Mouse (Mus musculus) erythroblast, adult 5-6 weeks (primary cell): Measurements from ENCODE around the gene Ckap5. TPM values are rescaled to one million over a fixed set of nuclear protein-coding genes. Genes with fewer than 3 reads are reported as not detected.
"Not testable (repeated sequence)": the region's sequence is repeated elsewhere in the genome, so short reads cannot be mapped to it uniquely, and the experiment has no call there.

Experiments used
- ATAC-seq: replicated peaks from 2 replicates; pipeline ENCODE4 v1.8.0; 2016; ENCODE audit warnings: moderate number of reproducible peaks, mild to moderate bottlenecking, moderate TSS enrichment, inconsistent platforms; ENCODE audit not compliant: poor library complexity, low FRiP score, severe bottlenecking
- total RNA-seq, 2 experiments: library from RNA; stranded (forward) in 1 of 2; stranded (reverse) in 1 of 2; fragments of 150-400 nt in 1 of 2; fragments of 200-764, 138-1000 nt in 1 of 2; gene quantifications; 2 replicates each; pipeline versions ENCODE4 v1.2.3 to v1.2.4; 2015 to 2017; ENCODE audit warnings: low replicate concordance in 2 of 2

Ckap5 gene
- 25.6 and 28.2 TPM in 2 replicates for total RNA-seq (2015; ENCODE audit: low replicate concordance)
- 42.2 and 42.3 TPM in 2 replicates for total RNA-seq (2017; ENCODE audit: low replicate concordance)

DNA sequence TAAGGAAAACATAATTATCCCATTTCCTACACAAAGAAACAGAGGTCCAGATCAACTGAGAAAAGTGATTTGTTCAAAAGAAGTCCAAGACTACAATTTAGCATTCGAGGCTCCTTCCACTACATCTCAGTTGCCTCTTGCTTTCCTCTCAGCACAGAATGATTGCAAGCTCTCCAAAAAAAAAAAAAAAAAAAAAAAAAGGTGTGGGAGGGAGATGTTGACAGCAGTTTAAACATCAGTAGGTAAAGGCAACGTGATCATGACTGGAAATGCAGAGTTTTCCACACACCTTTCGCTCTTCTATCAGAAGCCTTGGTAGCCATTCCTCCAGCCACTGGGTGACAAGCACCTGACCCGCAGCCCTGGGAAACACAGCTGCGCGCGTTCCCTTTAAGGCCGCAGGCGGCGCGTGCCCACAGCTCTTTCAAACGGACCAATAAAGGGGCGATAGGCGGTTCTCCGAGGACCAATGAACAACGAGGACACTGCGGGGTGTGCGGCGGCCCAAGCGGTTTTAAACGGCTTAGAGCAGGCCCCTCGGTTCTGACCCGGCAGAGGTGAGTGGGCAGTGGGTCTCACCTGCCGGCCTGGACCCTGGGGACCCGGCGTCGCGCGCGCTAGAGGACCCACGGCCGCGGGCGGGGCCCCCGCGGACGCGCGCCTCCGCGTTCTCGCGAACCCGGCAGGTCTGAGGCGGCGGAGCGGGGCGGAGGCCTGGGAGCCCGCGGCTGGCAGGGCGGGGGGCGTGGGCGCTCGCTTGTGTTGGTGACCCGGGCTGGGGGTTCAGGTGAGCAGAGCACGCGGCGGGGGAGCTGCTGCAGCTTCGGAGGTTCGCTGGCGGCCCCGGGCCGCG, at the start of gene Ckap5:
Gene Ckap5 (plus strand): TSS at position 469 of the 853 bp plus-strand sequence.
- ATAC-seq, result peak; percentile 99

DNA sequence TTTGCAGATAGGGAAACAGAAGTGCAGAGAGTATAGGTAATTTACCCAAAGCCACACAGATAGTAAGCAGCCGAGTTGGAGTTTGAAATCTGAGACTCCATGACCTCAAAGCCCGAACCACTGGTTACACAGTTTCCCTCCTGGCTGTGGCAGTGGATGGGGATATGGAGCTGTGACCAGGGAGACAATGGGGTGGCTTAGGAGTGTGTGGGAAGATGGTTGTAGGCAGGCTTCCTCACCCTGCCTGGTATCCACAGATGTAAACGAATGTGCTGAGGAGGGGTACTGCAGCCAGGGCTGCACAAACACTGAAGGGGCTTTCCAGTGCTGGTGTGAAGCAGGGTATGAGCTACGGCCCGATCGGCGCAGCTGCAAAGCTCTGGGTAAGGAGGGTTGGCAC, 49.7 kb upstream of the Ckap5 start:
- no peak for ATAC-seq

DNA sequence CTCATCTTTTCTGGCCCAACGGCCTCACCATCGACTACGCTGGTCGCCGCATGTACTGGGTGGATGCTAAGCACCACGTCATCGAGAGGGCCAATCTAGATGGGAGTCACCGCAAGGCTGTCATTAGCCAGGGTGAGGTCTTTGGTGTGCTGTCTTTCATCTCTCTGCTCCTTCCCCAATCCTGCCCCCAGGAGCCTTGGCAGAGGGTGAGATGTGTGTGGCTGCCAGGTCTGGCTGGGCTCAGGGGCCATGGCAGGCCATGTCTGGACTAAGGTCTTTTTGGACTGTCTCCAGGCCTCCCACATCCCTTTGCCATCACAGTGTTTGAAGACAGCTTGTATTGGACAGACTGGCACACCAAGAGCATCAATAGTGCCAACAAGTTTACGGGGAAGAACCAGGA, 46.2 kb upstream of the Ckap5 start:
- ATAC-seq, result no peak

DNA sequence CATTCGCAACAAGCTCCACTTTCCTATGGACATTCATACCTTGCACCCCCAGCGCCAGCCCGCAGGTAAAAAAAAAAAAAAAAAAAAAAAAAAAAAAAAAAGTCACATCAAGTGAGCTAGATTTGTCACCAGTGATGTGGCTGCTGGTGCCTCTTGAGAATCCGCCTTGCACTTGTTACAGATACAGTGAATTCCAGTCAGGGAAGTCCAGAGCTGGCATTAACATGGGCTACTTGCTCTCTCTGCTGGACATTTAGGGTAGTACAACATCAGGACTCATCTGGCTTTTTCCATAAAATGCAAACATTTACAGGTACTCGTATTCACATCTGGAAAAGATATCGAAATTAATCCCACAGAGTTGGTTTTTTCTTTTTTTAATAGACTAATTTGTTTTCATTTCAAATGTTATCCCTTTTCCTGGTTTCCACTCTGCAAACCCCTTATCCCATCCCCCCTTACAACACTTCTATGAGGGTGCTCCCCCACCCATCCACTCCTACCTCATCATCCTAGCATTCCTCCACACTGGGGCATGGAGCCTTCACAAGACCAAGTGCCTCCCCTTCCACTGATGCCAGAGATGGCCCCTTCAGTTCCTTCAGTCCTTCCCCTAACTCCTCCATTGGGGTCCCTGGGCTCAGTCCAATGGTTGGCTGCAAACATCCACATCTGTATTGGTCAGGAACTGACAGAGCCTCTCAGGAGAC, 45.6 kb upstream of the Ckap5 start:
- ATAC-seq, result no peak

DNA sequence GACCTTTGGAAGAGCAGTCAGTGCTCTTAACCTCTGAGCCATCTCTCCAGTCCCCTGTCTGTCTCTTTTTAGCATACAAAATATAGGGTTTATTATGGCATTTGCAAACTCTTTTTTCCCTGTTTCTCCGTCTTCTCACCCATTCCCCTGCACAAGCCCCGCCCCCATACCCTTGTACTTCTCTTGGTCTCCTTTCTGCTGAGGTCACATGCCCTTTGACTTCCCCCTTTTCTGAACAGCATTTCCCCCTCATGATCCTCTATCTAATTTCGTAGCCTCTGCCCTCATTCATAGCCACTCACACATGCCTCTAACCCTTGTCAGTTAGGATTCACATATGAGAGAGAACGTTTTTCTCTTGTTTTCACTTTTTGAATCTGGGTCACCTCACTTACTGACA, 41.9 kb upstream of the Ckap5 start:
- no peak for ATAC-seq

DNA sequence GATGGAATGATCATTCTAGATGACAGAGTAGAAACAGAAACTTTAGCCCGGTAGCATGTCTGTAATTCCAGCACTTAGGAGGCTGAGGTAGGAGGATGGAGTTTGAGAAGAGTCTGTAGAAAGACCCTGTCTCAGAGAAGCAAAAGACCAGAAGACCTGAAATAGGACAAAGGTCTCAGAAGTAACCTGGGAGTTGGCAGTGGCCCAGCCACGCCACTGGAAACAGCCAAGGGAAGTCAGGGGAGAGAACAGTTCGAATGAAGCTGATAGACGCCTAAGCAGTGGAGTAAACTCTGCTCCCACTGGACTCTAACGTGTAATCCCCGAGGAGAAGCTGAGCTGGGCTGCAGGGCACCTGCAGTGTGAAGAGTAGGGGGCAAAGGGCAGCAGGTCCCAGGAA, 41.3 kb upstream of the Ckap5 start:
- no peak for ATAC-seq

DNA sequence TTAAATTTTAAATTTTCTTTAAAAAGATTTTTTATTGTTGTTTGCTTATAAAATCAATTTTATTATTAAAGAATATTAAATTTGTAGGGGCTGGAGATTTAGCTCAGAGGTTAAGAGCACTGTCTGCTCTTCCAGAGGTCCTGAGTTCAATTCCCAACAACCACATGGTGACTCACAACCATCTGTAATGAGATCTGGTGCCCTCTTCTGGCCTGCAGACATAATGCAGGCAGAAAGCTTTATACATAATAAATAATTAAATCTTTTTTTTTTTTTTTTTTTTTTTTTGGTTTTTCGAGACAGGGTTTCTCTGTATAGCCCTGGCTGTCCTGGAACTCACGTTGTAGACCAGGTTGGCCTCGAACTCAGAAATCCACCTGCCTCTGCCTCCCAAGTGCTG, 39.3 kb upstream of the Ckap5 start:
- not testable (repeated sequence) for ATAC-seq

DNA sequence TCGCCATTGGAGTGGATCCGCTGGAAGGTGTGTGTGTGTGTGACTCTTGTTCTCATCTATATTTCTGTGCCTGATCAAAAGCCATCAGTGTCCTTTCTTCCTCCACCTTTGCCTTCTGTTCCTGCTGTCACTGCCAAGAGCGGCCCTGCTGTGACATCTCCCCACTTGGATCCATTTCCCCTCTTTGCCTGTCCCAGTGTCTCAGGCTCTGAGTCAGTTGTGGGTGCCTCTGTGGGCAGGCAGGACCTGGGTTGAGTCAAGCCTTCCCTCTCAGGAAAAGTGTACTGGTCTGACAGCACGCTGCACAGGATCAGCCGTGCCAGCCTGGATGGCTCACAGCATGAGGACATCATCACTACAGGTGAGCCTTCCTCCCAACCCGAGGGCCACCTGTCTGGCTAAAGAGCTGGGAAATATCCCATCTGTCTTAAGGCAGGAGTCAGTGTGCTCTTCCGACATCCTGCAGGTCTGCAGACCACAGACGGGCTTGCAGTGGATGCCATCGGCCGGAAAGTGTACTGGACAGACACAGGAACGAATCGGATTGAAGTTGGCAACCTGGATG, 34.4 kb upstream of the Ckap5 start:
- no peak for ATAC-seq

DNA sequence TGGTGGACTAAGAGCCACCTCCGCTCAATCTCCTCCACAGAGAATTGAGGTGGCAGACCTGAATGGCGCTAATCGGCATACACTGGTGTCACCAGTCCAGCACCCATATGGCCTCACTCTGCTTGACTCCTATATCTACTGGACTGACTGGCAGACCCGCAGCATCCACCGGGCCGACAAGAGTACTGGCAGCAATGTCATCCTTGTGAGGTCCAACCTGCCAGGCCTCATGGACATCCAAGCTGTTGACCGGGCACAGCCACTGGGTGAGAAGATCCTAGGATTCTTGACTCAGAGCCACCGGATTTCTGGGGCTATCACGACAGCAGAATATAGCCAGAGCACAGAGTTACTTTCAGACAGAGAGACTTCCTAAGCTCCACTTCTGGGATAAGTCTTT, 32.6 kb upstream of the Ckap5 start:
- ATAC-seq, result no peak

DNA sequence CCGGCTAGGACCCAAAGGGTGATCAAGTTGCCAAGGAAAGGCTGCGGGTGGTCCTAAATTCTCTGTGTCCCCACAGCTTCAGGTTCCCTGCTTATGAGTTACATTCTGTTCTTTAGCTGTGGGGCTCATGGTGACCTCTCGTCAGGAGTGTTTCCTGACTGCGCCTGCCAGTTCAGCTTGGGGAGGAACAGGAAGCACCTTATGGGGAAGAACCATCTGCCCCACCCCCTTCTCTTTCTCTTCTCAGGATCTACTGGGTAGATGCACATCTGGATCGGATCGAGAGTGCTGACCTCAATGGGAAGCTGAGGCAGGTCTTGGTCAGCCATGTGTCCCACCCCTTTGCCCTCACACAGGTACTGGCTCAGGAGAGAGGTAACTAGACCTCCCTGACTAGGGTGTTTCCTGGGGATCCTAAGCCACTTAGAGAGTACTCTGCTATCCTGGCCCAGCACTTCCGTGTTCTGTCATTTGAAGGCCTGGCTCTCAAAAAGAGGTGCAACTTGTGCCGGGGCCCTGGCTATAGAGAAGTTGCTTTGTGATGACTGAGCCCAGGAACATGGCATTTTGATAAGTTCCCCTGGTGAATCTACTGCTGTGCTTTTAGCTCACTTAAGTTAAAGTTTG, 28.4 kb upstream of the Ckap5 start:
- ATAC-seq, result no peak

DNA sequence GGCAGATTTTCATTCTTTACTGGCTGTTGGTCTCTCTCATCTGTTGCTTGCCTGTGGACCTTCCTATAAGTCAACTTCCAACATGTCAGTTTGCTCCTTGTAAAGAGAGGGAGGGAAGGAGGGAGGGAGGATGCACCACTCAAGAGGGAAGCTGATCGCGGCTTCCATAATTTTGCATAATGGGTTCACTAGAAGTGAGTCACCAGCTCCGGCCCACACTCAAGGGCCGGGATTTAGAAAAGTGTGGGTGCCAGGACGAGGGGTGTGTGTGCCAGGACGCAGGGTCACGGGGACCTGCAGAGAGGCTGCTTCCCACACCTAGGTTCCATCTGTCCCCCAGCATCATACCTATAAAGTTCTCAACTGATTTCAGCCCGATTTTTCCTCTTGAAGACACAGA, 18.5 kb upstream of the Ckap5 start:
- no peak for ATAC-seq

DNA sequence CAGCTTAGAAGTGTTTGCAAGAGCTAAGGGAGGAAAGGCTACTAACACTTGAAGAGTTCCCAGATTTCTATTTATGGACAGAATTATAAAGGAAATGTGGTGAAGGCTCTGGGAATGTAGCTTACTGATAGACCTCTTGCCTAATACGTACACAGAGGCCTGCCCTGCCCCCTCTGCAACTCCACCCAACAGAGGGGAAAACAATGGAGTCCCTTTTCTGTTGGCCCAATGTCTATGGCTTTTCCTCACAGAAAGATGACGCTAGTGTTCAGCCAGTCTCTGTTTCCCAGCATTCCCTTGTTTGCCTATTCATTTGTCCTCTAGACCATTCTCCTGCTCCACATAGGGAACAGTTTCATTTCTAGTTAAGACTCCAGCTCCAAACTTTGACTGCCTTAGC, 9.4 kb upstream of the Ckap5 start:
- ATAC-seq, result no peak

DNA sequence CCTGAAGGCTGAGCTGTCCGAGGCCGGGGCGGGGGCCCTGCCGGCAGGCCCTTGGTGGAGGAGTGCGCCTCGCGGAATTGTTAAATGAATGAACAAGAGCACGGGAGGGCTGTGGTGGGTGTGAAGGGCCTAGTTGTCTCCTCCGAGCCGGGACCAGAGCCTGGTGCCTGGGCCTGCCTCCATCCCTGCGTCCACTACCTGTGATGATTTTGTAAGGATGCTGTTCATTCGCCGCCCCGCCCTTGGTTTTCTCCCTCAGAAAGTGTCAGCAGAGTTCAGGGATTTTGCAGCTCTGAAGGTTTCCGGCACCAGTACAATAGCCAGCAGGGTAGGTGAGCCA, 555 bp downstream of the Ckap5 start:
- peak; percentile 62 for ATAC-seq

DNA sequence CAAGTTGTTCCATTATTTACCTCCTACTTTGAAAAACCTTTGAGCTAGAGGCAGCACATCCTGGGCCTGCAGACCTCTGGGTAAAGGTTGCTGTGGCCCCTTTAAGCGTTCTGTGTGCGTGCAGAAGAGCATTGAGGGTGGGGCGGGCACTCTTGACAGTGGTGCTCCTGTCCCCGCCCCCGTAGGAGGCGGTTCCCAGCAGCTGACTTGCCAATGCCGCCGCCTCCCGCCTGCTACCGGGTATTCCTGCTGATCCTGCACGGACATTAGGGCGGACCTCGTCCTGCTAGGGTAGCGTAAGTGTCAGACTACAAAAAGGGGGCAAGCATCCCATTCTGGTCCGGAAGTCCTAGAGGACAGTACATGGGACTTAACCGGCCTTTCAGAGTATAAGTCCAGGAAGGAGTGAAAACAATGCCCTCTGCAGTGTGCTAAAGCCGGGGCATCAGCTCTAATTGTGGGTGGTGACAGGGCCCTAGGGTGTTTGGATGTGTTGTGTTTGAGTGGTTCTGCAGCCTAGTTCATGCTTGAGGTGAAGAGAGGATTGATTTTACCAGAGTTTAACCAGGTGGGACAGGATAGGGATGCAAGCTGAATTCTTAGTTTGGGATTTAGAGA, 11.1 kb downstream of the Ckap5 start:
- peak; percentile 100 for ATAC-seq

DNA sequence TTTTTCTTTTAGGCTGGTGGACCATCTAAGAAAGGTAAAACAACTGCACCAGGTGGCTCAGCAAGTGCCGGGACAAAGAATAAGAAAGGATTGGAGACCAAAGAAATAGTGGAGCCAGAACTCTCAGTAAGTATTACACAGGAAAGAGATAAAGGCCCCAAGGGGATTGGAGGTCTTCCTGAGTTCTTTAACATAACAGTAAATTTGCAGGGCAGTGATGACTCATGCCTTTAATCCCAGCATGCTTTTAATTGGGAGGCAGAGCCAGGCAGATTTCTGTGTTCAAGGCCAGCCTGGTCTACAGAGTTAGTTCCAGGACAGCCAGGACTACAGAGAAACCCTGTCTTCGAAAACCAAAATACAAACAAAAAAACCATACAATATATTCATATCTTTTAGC, 41.6 kb downstream of the Ckap5 start:
- no peak for ATAC-seq

DNA sequence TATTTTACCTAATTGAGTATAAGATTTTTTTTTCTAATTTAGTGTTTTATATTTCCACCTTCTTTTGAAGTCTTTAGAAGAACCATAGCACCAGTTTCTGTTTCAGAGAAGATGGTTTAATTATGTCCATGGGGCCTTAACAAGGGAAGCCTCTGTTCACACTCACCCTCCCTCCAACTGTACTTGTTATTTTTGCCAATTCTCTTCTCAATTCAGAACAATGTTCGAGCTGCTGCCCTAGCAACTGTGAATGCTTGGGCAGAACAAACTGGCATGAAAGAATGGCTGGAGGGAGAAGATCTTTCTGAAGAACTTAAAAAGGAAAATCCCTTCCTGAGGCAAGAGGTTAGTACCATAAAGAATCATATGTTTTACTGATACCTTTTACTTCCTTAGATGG, 54.3 kb downstream of the Ckap5 start:
- no peak for ATAC-seq

DNA sequence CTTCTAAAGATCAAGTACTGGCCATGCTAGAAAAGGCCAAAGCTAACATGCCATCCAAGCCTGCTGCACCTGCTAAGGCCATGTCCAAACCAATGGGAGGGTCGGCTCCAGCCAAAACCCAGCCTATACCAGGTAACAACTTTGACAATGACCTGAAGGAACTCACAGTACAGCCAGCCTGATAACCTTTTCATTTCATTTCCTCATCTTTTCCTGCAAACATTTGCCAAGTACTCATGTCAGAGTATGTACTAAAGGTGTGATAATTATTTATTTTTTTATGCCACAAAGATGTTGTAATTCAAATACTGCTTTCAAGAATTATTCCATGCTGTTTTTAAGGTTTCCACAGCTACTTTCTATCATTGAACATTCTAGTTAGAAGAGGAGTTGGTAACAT, 59.7 kb downstream of the Ckap5 start:
- ATAC-seq, result no peak

DNA sequence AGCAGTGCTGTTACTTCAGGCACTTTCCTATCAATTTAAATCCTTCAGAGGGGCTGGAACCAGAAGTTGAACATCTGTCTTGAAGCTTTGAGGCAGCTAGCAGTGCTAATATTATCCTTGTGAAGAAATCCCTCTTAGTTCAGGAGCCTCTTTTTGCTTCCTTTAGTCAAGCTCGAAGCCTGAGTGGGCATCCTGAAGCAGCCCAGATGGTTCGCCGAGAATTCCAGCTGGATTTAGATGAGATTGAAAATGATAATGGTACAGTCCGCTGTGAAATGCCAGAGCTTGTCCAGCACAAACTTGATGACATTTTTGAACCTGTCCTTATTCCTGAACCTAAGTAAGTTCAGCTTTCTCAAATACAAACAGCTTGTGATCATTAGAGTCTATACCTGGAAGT, 73.9 kb downstream of the Ckap5 start:
- no peak for ATAC-seq

DNA sequence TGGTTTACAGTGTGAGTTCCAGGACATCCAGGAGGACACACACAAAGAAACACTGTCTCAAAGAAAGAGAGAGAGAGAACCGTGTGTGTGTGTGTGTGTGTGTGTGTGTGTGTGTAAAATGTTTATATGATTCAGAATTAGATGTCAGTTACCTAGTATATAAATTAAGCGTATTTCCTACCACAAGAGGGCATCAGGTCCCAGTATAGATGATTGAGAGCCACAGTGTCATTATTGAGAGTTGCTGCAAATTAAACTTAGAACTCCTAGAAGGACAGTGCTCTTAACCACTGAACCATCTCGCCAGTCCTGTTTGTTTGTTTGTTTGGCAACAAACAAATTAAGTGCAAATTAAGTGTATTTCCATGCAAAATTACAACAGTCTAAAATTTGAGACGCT, 75.8 kb downstream of the Ckap5 start:
- ATAC-seq, result no peak

DNA sequence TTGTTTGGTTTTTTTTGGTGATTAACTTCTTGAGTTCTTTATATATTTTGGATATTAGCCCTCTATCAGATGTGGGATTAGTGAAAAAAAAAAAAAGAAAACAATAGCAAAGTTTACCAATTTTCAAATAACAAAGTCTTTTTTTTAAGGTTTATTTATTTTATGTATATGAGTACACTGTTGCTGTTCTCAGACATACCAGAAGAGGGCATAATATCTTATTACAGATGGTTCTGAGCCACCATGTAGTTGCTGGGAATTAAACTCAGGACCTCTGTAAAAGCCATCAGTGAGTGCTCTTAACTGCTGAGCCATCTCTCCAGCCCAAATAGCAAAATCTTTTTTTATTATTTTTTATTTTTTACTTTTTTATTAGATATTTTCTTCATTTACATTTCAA, 82.8 kb downstream of the Ckap5 start:
- not testable (repeated sequence) for ATAC-seq
